Mouse (Mus musculus): Measurements from ENCODE around the gene Blnk.

The Blnk gene

GRCm38 (mm10) chr19:40994057-40994585 is at the start of gene Blnk:
Blnk (minus strand) TSS chr19:40994535.
- DNase-seq (ENCODE audit: low spot score in 2 of 2): peak in 1 of 2 experiments; percentile 73

- no peak for DNase-seq (ENCODE audit: low spot score in 2 of 2)
Observed at GRCm38 (mm10) chr19:41039110-41039509, 44.8 kb upstream of the Blnk start.

GRCm38 (mm10) chr19:41035809-41036551 is 41.6 kb upstream of the Blnk start:
- DNase-seq (ENCODE audit: low spot score in 2 of 2): no peak

GRCm38 (mm10) chr19:41031869-41032268 is 37.5 kb upstream of the Blnk start:
- no peak for DNase-seq (ENCODE audit: low spot score in 2 of 2)

- DNase-seq (ENCODE audit: low spot score in 2 of 2): no peak
Observed at GRCm38 (mm10) chr19:41031009-41031408, 36.7 kb upstream of the Blnk start.

DNA sequence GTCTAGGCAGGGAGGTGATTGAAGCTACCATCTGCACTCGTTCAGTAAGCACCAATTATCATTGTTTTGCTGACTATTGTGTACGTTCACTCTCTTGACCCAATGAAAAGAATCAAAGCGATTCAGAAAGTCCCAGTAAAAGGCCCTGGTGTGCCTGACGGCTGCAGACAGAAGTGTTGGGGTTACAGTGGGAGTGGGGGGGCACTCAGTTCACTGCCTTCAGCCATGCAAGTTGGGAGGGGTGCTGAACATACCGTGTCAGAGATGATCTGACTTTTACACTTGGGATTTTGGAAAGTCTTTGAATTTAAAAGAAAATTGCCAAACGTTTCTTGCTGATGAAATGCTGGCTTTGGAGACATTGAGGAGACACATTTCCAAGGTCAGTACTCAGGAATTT is 35.8 kb upstream of the Blnk start:
- DNase-seq (ENCODE audit: low spot score in 2 of 2): no peak

DNA sequence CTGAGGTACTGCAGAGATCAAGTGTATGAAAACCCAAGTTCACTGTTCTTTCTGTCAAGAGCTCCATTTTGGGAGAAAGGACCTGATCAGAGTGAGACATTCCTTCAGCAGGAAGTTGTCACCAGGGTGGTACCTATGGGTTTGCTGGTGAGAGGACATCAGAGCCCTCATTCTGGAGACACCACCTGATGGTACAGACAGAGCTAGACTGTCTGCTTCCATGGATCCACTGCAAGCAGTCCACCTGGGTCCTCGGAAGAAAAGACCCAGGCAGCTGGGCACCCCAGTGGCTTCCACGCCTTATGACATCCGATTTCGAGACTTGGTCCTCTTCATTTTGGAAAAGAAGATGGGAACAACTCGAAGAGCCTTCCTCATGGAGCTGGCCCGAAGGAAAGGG is 34.9 kb upstream of the Blnk start, which contains the start of gene Dntt:
TSS of gene Dntt (plus strand) at position 57 of the 400 bp plus-strand sequence.
- no peak for DNase-seq (ENCODE audit: low spot score in 2 of 2)

DNA sequence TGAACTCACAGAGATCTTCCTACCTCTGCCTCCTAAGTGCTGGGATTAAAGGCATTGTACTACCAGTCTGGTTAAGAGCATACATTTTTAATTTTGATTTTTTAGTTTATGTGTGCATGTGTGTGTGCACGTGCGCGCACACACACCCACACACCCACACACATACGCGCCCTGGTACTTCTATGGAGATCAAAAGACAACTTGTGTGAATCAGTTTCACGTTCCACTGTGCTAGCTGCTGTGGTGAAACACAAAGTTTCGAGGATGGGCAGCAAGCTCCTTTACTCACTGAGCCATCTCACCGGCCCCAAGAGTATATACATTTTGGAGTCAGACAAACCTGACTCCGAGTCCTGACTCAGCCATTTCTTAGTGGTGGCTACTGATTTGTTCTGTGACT is 33.3 kb upstream of the Blnk start:
- DNase-seq (ENCODE audit: low spot score in 2 of 2): no peak

- DNase-seq (ENCODE audit: low spot score in 2 of 2): no peak
Observed at GRCm38 (mm10) chr19:41027024-41027423, 32.7 kb upstream of the Blnk start.

GRCm38 (mm10) chr19:41026551-41026950 is 32.2 kb upstream of the Blnk start:
- DNase-seq (ENCODE audit: low spot score in 2 of 2): no peak

DNA sequence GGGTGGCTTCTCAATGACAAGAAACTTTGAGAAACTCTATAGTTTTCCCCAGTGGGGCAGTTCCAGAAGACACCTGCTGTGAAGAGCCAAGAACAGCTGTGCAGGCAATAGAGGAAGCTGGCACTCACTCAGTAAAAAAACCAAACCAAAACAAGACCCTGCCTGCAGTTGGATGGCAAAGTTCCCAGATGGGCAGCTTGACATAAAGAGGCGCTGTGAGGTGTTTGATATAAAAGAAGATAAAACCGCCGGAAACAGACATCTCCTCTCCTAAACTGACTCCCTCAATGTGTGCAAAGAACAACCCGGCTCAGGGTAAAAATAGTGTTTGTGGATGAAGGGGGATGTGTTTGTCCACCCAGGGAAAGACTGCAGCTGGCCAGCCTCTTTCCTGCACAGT is 27.9 kb upstream of the Blnk start:
- no peak for DNase-seq (ENCODE audit: low spot score in 2 of 2)

GRCm38 (mm10) chr19:41020537-41020936 is 26.2 kb upstream of the Blnk start:
- DNase-seq (ENCODE audit: low spot score in 2 of 2): no peak

GRCm38 (mm10) chr19:41019164-41019675 is 24.9 kb upstream of the Blnk start:
- DNase-seq (ENCODE audit: low spot score in 2 of 2): no peak

GRCm38 (mm10) chr19:41015951-41016716 is 21.8 kb upstream of the Blnk start:
- peak in 1 of 2 experiments; percentile 65 for DNase-seq (ENCODE audit: low spot score in 2 of 2)

- DNase-seq (ENCODE audit: low spot score in 2 of 2): peak in 1 of 2 experiments; percentile 54
Observed at GRCm38 (mm10) chr19:41014003-41014402, 19.7 kb upstream of the Blnk start.

- DNase-seq (ENCODE audit: low spot score in 2 of 2): no peak
Observed at GRCm38 (mm10) chr19:41013591-41013990, 19.3 kb upstream of the Blnk start.

- DNase-seq (ENCODE audit: low spot score in 2 of 2): no peak
Observed at GRCm38 (mm10) chr19:41011676-41012075, 17.3 kb upstream of the Blnk start.

DNA sequence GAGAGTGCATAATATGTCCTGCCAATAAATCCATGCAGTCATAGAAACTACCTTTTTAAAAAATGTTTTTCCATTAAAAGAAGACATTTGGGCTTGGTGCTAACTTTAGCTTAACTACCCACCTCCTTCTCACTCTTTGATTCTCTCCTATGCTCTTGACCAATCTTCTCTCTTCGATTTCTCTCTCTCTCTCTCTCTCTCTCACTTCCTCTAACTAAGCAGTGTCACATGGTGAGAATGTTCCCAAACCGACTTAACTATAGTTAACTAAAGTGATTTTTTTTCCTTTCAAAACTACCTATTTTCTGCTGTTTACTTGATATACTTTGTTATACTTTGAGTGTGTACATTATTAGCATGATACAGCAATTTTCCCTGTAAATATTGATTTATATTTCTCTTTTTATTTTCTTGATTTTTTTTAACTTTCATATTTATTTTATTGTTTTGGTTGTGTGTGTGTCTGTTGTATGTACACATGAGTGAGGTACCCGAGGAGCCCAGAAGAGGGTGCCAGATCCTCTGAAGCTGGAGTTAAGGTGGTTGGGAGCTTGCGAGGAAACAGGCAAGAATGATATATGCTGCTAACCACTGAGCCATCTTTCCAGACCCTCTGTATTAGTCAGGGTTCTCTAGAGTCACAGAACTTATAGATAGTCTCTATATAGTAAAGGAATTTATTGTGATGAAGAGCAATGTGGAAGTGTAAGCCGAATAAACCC is 14.5 kb upstream of the Blnk start:
- no peak for DNase-seq (ENCODE audit: low spot score in 2 of 2)

GRCm38 (mm10) chr19:41007733-41008132 is 13.4 kb upstream of the Blnk start:
- no peak for DNase-seq (ENCODE audit: low spot score in 2 of 2)

DNA sequence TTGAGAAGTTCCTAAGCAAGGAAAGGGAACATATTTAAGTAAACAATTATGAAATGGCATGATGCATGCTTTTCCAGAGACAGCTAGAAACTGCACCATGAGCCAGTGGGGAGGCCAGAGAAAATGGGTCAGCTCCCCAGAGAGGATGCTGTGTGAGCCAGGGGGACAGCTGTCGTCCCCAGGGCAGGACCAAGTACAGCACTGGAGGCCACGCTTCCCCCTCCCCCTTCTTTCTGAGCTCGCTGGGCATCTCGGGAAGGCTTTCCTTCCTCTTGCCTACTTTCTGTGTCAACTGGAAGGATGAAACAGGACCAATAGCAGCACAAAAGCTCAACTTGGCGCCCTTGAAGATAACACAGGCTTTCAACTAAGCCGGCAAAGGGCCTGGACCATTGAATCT is 13.0 kb upstream of the Blnk start:
- no peak for DNase-seq (ENCODE audit: low spot score in 2 of 2)

DNA sequence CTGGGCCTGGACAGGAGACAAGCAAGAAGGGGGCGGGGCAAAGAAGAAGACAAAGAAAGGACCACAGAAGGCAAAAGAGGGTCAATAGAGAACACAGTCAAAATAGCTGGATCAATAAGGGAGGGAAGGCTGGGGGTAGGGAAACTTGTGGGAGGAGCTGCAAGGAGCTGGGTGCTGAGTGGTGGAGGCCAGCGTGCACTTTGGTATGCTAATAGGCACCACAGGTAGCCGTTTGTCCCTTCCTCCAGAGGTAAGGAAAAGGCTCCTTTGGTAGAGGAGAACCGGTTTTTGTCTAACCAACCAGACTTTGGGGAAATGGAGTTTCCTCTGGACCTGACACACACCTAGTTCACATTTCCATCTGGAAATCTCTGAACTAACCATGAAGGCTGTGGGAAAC is 12.3 kb upstream of the Blnk start:
- no peak for DNase-seq (ENCODE audit: low spot score in 2 of 2)

Data from left cerebral cortex, adult 9 months (tissue).